Mouse (Mus musculus): ENCODE data around the gene Prkg2.

GRCm38 (mm10) chr5:98986459-98986858 lies 50.7 kb downstream of the Prkg2 start:
- no peak for TF ChIP-seq POLR2A (IDR thresholded peaks at IDR 0.05; ENCODE audit: low read depth, low read length)
- TF ChIP-seq CTCF (IDR thresholded peaks at IDR 0.05; ENCODE audit: borderline replicate concordance, insufficient read depth, low read length) = no peak

Data from embryonic fibroblast, embryonic 13.5 days (primary cell).